Mouse (Mus musculus) neural tube, embryonic 12.5 days (tissue): ENCODE results near the gene Hist1h4c. TPM values are rescaled to one million over a fixed set of nuclear protein-coding genes. Genes with fewer than 3 reads are reported as not detected.

Experiments used
- ATAC-seq: fragments of 200-750 bp; cut with Nextera tagmentation; 2 replicates; pipeline ENCODE4 v1.8.0; 2017; ENCODE audit warnings: low read depth, mild to moderate bottlenecking, moderate TSS enrichment, moderate library complexity; ENCODE audit not compliant: low FRiP score
- H3K27ac ChIP-seq: fragments of 300-500 bp; sonication (generic); 2 replicates; pipeline ENCODE4 v1.5.1; 2016
- H3K27me3 ChIP-seq: fragments of 300-500 bp; sonication (generic); replicated peaks from 2 replicates; pipeline ENCODE4 v1.6.1; 2016; ENCODE audit warnings: mild to moderate bottlenecking
- H3K36me3 ChIP-seq: fragments of 300-500 bp; sonication (generic); 2 replicates; pipeline ENCODE4 v1.6.1; 2016; ENCODE audit warnings: mild to moderate bottlenecking
- H3K4me1 ChIP-seq: fragments of 300-500 bp; sonication (generic); 2 replicates; pipeline ENCODE4 v1.6.1; 2016
- H3K4me2 ChIP-seq: fragments of 300-500 bp; sonication (generic); replicated peaks from 2 replicates; pipeline ENCODE4 v1.6.1; 2016; ENCODE audit warnings: mild to moderate bottlenecking
- H3K4me3 ChIP-seq: fragments of 300-500 bp; sonication (generic); 2 replicates; pipeline ENCODE4 v1.5.1; 2016
- H3K9ac ChIP-seq: fragments of 300-500 bp; sonication (generic); 2 replicates; pipeline ENCODE4 v1.6.1; 2016; ENCODE audit warnings: mild to moderate bottlenecking
- H3K9me3 ChIP-seq: fragments of 300-500 bp; sonication (generic); 2 replicates; pipeline ENCODE4 v1.6.1; 2016; ENCODE audit warnings: mild to moderate bottlenecking
- WGBS: fragments of 180-500 bp; shearing (Covaris S2); methylation state at CpG from one replicate; pipeline ENCODE4 v1.1.7; 2016; 5-methylcytosine and 5-hydroxymethylcytosine counted together
- polyA plus RNA-seq: library from polyadenylated mRNA; unstranded; fragments of >200 nt; fragmentation: Nextera tagmentation; extraction: Ambion mirVana; gene quantifications from 2 replicates; pipeline ENCODE4 v1.2.1, GENCODE M21; 2016

Hist1h4c gene
- polyA plus RNA-seq, 1 experiment from 2014 or later = 5.1 TPM

- ATAC-seq = no peak
- WGBS = 89% methylated on average over 4 of the region's 4 CpGs
- Histone ChIP-seq H3K27me3 (no peaks in the 10 kb centered on the region), H3K4me2 (no peak overlapping the region), H3K36me3 (no peaks in the 10 kb centered on the region), H3K9me3 (no peaks in the 10 kb centered on the region), H3K4me1 (no peaks in the 10 kb centered on the region), H3K4me3 (no peak overlapping the region), H3K9ac (no peak overlapping the region), H3K27ac (no peak overlapping the region)
Observed at GRCm38 (mm10) chr13:23702220-23702619, 4.0 kb upstream of the Hist1h4c start.

GRCm38 (mm10) chr13:23700786-23701520 is 2.7 kb upstream of the Hist1h4c start:
- H3K4me3 ChIP-seq = no peak overlapping the region

GRCm38 (mm10) chr13:23699767-23700166 is 1.5 kb upstream of the Hist1h4c start:
- Histone ChIP-seq H3K9me3 (no peaks in the 10 kb centered on the region), H3K27me3 (no peaks in the 10 kb centered on the region), H3K4me1 (peaks cover 6% of the 10 kb centered on the region; the same call in 1 of the 2 replicates), H3K4me2 (no peak overlapping the region), H3K4me3 (no peak overlapping the region), H3K36me3 (no peaks in the 10 kb centered on the region), H3K9ac (no peak overlapping the region), H3K27ac (no peak overlapping the region)
- ATAC-seq = no peak
- WGBS = 74% methylated on average over 3 of the region's 3 CpGs

More at GRCm38 (mm10) chr13:23700786-23701520, 2.7 kb upstream of the Hist1h4c start:
- no peak overlapping the region for H3K27ac ChIP-seq
- H3K9ac ChIP-seq = no peak overlapping the region
- 30% methylated on average over 8 of the region's 8 CpGs for WGBS
- ATAC-seq = peak; percentile 52
- H3K27me3 ChIP-seq = no peaks in the 10 kb centered on the region
- H3K4me2 ChIP-seq = no peak overlapping the region
- no peaks in the 10 kb centered on the region for H3K9me3 ChIP-seq
- H3K36me3 ChIP-seq = no peaks in the 10 kb centered on the region
- peaks cover 3% of the 10 kb centered on the region; the same call in 1 of the 2 replicates for H3K4me1 ChIP-seq

- Histone ChIP-seq H3K9me3 (no peaks in the 10 kb centered on the region), H3K27me3 (no peaks in the 10 kb centered on the region), H3K9ac (no peak overlapping the region), H3K4me1 (peaks cover 6% of the 10 kb centered on the region; the same call in 1 of the 2 replicates), H3K36me3 (no peaks in the 10 kb centered on the region), H3K4me3 (no peak overlapping the region), H3K27ac (0 out of 2 replicates have a peak overlapping the region, but pooled peaks have one; percentile 23), H3K4me2 (peak overlapping the region; percentile 77)
- WGBS = 78% methylated on average over 6 of the region's 6 CpGs
- no peak for ATAC-seq
Observed at GRCm38 (mm10) chr13:23698996-23699395, 742 bp upstream of the Hist1h4c start.

- Histone ChIP-seq H3K36me3 (no peaks in the 10 kb centered on the region), H3K27ac (peak overlapping the region; percentile 70), H3K4me1 (peaks cover 6% of the 10 kb centered on the region; the same call in 1 of the 2 replicates), H3K4me3 (peak overlapping the region; percentile 41), H3K9me3 (no peaks in the 10 kb centered on the region), H3K9ac (peak overlapping the region; percentile 54), H3K27me3 (no peaks in the 10 kb centered on the region), H3K4me2 (peak overlapping the region; percentile 77)
- under 1% methylated on average over 24 of the region's 32 CpGs for WGBS
- ATAC-seq = peak; percentile 82
Observed at GRCm38 (mm10) chr13:23697491-23698299, 559 bp downstream of the Hist1h4c start.

- Histone ChIP-seq H3K36me3 (no peaks in the 10 kb centered on the region), H3K4me2 (peak overlapping the region; percentile 22), H3K9ac (no peak overlapping the region), H3K4me3 (no peak overlapping the region), H3K27me3 (no peaks in the 10 kb centered on the region), H3K4me1 (peaks cover 6% of the 10 kb centered on the region; the same call in 1 of the 2 replicates), H3K27ac (no peak overlapping the region), H3K9me3 (no peaks in the 10 kb centered on the region)
- no peak for ATAC-seq
- 54% methylated on average over 15 of the region's 15 CpGs for WGBS
Observed at GRCm38 (mm10) chr13:23696061-23696474, 2.2 kb downstream of the Hist1h4c start.

GRCm38 (mm10) chr13:23695514-23695913 is 2.7 kb downstream of the Hist1h4c start, which contains the start of gene Hist1h1t:
Gene Hist1h1t (plus strand): TSS chr13:23695814.
- H3K4me2 ChIP-seq = peak within 1 kb of the TSS; percentile 22
- no peak within 1 kb of the TSS for H3K4me3 ChIP-seq
- no peak within 1 kb of the TSS for H3K27ac ChIP-seq
- H3K27me3 ChIP-seq = no peaks in the 10 kb centered on the region
- H3K9ac ChIP-seq = no peak within 1 kb of the TSS
- no peaks in the 10 kb centered on the region for H3K9me3 ChIP-seq
- 50% methylated on average over 13 of the region's 13 CpGs for WGBS
- no peaks in the 10 kb centered on the region for H3K36me3 ChIP-seq
- ATAC-seq = no peak
- peaks cover 6% of the 10 kb centered on the region; the same call in 1 of the 2 replicates for H3K4me1 ChIP-seq

GRCm38 (mm10) chr13:23694956-23695355 is 3.3 kb downstream of the Hist1h4c start:
- no peak overlapping the region for H3K27ac ChIP-seq

GRCm38 (mm10) chr13:23693856-23694440 is 4.3 kb downstream of the Hist1h4c start:
- 86% methylated on average over 6 of the region's 6 CpGs for WGBS
- no peaks in the 10 kb centered on the region for H3K27me3 ChIP-seq
- H3K36me3 ChIP-seq = no peaks in the 10 kb centered on the region
- peaks cover 6% of the 10 kb centered on the region; the same call in 1 of the 2 replicates for H3K4me1 ChIP-seq
- no peak overlapping the region for H3K27ac ChIP-seq
- H3K9ac ChIP-seq = no peak overlapping the region
- no peak overlapping the region for H3K4me3 ChIP-seq
- H3K4me2 ChIP-seq = no peak overlapping the region
- no peak for ATAC-seq
- no peaks in the 10 kb centered on the region for H3K9me3 ChIP-seq

More at GRCm38 (mm10) chr13:23694956-23695355, 3.3 kb downstream of the Hist1h4c start:
- no peak overlapping the region for H3K9ac ChIP-seq
- H3K27me3 ChIP-seq = no peaks in the 10 kb centered on the region
- H3K36me3 ChIP-seq = no peaks in the 10 kb centered on the region
- ATAC-seq = no peak
- no peak overlapping the region for H3K4me3 ChIP-seq
- peaks cover 6% of the 10 kb centered on the region; the same call in 1 of the 2 replicates for H3K4me1 ChIP-seq
- H3K9me3 ChIP-seq = no peaks in the 10 kb centered on the region
- WGBS = 95% methylated on average over 9 of the region's 9 CpGs
- H3K4me2 ChIP-seq = no peak overlapping the region

- no peaks in the 10 kb centered on the region for H3K9me3 ChIP-seq
- H3K9ac ChIP-seq = no peak overlapping the region
- H3K4me3 ChIP-seq = no peak overlapping the region
- H3K36me3 ChIP-seq = no peaks in the 10 kb centered on the region
- no peak overlapping the region for H3K4me2 ChIP-seq
- no peak overlapping the region for H3K27ac ChIP-seq
- peaks cover 6% of the 10 kb centered on the region; the same call in 1 of the 2 replicates for H3K4me1 ChIP-seq
- no peaks in the 10 kb centered on the region for H3K27me3 ChIP-seq
- ATAC-seq = no peak
- WGBS = 85% methylated on average over 2 of the region's 2 CpGs
Observed at GRCm38 (mm10) chr13:23689459-23689858, 8.8 kb downstream of the Hist1h4c start.

GRCm38 (mm10) chr13:23688956-23689355 is 9.3 kb downstream of the Hist1h4c start:
- no peak overlapping the region for H3K27ac ChIP-seq
- ATAC-seq = no peak
- 97% methylated on average over 2 of the region's 2 CpGs for WGBS

GRCm38 (mm10) chr13:23687907-23688306 is 10.3 kb downstream of the Hist1h4c start:
- H3K9ac ChIP-seq = no peak overlapping the region
- peaks cover 8% of the 10 kb centered on the region for H3K4me1 ChIP-seq
- 94% methylated on average over 7 of the region's 7 CpGs for WGBS
- H3K4me2 ChIP-seq = no peak overlapping the region
- H3K9me3 ChIP-seq = no peaks in the 10 kb centered on the region
- H3K27me3 ChIP-seq = no peaks in the 10 kb centered on the region
- ATAC-seq = no peak
- H3K27ac ChIP-seq = no peak overlapping the region
- no peak overlapping the region for H3K4me3 ChIP-seq
- H3K36me3 ChIP-seq = no peaks in the 10 kb centered on the region

More at GRCm38 (mm10) chr13:23688956-23689355, 9.3 kb downstream of the Hist1h4c start:
- Histone ChIP-seq H3K27me3 (no peaks in the 10 kb centered on the region), H3K4me1 (peaks cover 6% of the 10 kb centered on the region; the same call in 1 of the 2 replicates), H3K4me3 (no peak overlapping the region), H3K9me3 (no peaks in the 10 kb centered on the region), H3K4me2 (no peak overlapping the region), H3K9ac (no peak overlapping the region), H3K36me3 (no peaks in the 10 kb centered on the region)
